Mouse (Mus musculus): Measurements from ENCODE around the gene Ubxn7.
"Not testable (repeated sequence)": the region's sequence is repeated elsewhere in the genome, so short reads cannot be mapped to it uniquely, and the experiment has no call there.

The Ubxn7 gene

DNA sequence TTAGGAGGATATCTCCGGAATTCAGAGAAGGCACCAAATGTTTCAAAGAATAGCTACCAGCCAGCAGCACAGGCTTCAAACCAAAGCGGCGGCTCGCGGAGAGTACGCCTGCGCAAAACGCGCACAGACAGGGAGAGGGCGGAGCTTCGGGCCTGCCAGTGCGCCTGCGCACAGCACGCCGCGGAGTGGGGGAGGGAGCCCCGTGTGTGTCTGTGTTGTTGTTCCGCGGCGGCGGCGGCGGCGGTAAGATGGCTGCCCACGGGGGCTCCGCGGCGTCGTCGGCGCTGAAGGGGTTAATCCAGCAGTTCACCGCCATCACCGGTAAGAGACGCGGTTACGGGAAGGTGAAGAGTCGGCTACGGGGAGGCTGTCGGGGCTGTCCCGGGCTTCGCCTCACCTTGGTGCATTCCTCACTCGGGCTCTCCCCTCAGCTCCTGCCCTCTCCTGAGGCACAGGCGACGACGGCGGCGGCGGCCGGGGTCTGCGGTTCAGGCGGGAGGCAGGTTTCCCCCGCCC is at the start of gene Ubxn7:
Ubxn7 (plus strand) TSS at position 218 of the 516 bp plus-strand sequence.
- DNase-seq = peak; percentile 99

GRCm38 (mm10) chr16:32282608-32283007 is 49.4 kb upstream of the Ubxn7 start:
- no peak for DNase-seq

DNA sequence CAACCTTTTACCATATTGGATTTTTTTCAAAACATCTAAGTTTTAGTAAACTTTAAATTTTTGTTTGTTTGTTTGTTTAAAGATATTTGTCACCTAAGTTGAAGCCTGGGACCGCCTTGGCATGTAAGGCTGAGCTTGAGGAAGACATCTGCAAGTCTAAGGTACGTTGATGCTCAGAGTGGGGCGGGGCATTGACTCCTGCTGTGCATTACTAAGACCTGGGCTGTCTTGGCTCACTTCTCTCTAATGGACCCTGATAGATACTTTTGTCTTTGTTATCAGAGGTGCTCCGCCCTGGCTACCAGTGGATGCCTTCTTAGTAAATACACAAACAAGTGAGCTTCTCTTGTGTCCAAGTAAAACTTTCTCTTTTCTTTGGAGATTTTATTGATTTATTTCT is 40.2 kb upstream of the Ubxn7 start:
- no peak for DNase-seq

DNA sequence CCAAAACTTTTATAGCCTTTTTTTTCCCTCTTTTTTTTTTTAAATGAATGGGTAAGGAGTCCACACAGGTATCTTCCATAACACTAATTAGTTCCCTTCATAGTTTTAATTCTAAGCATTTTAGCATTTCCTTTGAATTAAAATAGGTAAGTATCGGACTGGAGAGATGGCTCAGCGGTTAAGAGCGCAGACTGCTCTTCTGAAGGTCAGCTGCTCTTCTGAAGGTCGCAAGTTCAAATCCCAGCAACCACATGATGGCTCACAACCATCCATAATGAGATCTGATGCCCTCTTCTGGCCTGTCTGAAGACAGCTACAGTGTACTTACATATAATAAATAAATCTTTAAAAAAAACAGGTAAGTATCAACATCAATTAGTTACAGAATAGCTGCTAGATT is 32.4 kb upstream of the Ubxn7 start:
- DNase-seq = not testable (repeated sequence)

GRCm38 (mm10) chr16:32303046-32303445 is 29.0 kb upstream of the Ubxn7 start:
- DNase-seq = no peak

DNA sequence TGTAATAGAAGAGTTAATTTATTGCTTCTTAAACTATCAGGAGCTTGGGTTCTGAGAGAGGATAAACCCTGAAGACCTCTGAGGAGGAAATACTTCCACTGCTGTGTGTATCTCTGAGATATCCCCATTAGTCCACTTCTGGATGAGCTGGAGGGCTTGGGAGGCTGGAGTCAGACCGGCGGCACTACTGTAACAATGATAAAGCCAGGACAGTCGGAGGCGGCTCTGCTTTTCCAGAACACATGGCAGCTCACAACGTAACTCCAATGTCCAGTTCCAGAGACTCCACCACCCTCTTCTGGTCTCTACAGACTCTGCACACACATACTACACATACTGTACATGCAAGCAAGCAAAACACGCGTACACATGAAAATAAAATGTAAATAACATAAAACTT is 28.2 kb upstream of the Ubxn7 start:
- DNase-seq = no peak

GRCm38 (mm10) chr16:32311970-32312369 is 20.1 kb upstream of the Ubxn7 start:
- no peak for DNase-seq

GRCm38 (mm10) chr16:32312386-32312785 is 19.7 kb upstream of the Ubxn7 start:
- no peak for DNase-seq

GRCm38 (mm10) chr16:32312859-32313258 is 19.2 kb upstream of the Ubxn7 start:
- DNase-seq = no peak

DNA sequence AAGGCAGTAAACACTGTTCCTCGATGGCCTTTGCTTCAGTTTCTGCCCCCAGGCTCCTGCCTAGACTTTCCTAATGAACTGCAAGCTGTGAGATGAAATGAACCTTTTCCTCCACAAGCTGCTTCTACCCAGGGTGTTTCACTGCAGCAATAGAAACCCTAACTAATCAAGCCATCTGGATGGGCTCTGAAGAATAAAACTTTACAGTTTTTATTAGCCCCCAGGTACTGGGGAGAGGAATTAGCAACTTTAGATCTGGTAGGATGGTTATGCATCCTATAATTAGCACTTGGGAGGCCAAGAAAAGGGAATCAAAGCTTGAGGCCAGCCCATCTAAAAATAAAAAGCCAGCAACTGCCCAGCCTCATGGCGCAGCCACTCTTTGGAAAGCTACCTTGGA is 15.5 kb upstream of the Ubxn7 start:
- DNase-seq = no peak

DNA sequence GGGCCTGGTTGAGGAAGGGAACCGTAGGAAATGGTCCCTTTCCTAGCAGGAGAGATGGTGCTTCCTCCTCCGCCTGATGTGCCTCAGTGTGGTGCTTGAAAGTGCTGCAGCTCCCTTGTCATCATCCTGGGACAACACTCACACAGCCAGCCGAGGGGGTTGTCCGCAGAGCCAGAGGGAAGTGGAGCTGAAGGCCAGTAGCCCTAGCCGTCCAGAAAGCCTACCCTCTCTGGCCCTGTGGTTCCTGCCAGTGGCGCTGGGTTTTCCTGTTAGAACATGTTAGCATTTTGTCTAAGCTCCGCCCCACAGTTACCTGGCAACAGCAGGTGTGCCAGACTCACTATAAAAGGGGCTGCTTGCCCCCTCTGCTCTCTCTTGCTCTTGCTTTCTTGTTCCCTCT is 8.1 kb upstream of the Ubxn7 start:
- no peak for DNase-seq

DNA sequence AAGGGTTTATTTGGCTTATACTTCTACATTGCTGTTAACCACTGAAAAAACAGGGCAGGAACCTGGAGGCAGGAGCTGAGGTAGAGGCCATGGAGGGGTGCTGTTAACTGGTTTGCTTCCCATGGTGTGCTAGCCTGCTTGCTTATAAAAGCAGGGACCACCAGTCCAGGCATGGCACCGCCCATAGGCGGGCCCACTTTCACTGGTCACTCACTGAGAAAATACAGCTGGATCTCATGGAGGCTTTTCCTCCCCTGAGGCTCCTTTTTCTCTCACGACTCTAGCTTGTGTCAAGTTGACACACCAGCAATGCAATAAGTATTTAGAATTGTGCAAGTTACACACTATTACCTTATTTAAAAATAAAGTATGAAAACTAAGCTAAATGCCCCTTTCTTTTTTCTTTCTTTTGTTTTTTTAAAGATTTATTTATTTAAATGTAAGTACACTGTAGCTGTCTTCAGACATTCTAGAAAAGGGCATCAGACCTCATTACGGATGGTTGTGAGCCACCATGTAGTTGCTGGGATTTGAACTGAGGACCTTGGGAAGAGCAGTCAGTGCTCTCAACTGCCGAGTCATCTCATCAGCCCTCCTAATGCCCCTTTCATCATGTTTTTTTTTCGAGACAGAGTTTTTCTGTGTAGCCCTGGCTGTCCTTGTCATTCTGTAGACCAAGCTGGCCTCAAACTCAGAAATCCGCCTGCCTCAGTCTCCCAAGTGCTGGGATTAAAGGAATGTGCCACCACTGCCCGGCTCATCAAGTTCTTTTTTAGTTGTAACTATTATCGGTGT is 984 bp upstream of the Ubxn7 start:
- DNase-seq = no peak

DNA sequence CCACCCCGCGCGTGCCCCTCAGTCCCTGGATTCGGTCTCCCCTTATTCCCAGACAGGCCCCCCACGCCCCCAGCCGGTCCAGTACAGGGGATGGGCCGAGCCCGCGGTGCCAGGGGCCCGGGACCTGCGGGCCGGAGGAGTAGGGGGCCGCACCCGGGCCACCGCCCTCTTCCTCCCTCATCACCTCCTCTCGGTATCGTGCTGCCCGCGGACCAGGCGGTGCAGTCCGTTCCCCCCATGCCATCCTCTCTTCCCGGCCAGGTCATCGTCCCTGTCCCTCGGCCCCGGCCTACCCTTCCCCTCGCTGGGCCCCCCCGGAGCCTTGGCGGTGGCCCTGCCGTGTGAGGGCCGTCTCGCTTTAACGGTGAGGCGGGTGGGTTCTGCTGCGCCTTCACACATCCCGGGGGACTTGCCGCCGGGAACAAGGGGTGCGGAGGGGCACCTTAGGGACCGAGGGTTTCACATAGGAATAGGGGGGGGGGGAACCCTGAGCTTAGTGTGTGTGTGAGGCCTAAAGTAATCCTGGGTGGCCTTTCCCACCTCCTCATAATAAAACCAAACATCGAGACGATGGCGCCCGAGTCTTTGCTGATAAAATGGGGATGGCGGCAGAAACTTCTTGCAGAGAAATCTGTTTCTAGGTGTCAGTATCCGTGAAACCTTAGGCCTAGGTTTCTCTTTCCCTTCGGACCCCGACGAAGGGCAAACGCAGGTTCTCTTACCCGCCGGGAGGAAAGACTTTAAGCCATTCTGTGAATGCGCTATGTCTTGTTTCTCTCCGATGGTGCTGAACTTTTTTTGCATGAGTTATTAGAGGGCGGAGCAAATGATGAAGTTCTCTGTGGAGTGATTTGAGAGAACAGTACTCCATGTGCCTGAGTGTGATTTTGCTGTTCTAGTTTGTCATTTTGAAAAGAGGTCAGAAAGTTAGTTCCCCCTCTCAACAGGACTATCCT is 777 bp downstream of the Ubxn7 start:
- DNase-seq = peak; percentile 70

- no peak for DNase-seq
These were observed 3.1 kb downstream of the Ubxn7 start for GRCm38 (mm10) chr16:32335146-32335545.

DNA sequence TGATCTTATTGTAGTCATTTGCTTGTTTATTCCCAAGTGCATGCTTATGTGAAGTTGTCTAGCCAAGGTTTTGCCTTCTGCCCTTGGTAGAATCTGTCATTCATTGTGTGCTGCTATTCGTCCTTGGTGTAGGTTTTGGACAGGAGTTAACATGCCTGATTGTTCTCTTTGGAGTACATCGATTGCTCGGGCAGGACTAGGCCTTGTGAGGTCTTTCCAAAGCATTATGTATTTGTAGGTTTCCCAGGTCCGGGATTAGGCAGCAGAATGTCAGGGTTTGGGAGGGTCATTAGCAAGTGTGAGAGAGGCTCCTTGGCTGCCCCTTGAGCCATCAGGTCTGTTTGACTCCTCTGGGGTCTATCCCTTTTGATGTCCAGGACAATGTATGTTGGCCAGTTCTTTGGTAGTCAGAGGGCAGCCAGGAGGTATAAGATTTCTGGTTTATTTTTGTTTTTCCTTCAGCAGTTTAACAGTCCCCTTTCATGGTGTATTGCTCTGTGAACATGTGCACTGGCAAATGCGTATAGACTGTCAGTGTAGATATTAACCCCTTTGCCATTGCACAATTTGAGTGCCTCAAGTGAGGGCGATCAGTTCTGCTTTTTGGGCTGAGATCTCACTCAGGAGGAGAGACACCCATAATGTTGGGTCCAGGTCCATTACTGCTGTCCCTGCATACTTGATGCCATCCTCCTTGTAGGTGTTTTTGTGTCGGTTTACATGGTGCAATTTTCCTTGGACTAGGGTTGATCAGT is 4.1 kb downstream of the Ubxn7 start:
- no peak for DNase-seq

- no peak for DNase-seq
These were observed 4.9 kb downstream of the Ubxn7 start for GRCm38 (mm10) chr16:32337001-32337400.

GRCm38 (mm10) chr16:32340451-32340850 is 8.4 kb downstream of the Ubxn7 start:
- DNase-seq = no peak

GRCm38 (mm10) chr16:32345521-32345920 is 13.5 kb downstream of the Ubxn7 start:
- DNase-seq = no peak

DNA sequence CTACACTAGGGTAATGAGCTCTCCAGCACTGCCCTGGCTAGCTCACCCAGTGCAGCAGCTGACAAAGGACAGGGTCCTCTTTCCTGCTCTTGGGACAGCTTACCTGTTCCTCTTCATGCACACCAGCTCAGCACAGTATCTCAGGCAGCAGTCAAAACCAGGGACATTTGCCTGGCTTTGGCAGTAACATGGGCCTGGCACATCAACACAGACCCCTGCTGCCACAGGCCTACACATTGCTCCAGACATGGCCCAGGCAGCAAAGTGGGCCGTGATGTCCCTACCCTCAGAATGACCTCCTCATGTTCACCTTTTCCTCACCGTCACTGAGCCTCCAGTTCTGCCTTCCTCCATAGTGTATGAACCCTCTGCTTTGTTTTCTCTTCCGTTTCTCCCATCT is 18.7 kb downstream of the Ubxn7 start:
- no peak for DNase-seq

DNA sequence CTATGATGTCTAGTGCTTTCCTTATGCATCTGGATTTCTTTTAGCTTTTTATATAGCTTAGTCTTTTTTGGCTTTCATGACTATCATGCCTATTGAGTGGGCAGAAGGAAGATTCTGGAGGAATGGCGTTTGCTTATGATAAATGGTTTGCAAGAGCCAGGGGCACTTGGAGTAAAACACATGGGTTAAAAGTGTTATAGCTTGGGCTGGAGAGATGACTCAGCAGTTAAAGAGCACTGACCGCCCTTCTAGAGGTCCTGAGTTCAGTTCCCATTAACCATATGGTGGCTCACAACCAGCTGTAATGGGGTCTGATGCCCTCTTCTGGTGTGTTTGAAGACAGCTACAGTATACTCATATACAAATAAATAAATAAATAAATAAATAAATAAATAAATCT is 31.5 kb downstream of the Ubxn7 start:
- no peak for DNase-seq

GRCm38 (mm10) chr16:32371351-32371750 is 39.3 kb downstream of the Ubxn7 start:
- DNase-seq = peak; percentile 63

DNA sequence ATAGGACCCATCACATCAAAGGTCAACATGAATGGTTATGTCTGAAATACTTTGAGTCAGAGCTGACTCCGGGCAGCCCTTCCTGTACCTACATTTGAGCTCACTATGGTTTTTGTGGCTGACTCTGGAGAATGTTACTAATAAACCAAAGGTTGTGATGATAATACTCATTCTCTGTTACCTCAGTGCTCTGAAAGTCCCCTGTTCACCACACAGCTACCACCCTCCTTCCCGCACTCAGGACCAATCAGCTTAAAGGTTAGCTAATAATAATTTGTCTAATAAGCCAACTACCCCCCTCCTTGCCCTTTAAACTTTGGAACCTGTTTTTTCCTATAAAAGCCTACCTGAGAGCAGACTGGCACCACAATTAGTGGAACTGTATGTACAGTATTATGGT is 47.5 kb downstream of the Ubxn7 start:
- no peak for DNase-seq

DNA sequence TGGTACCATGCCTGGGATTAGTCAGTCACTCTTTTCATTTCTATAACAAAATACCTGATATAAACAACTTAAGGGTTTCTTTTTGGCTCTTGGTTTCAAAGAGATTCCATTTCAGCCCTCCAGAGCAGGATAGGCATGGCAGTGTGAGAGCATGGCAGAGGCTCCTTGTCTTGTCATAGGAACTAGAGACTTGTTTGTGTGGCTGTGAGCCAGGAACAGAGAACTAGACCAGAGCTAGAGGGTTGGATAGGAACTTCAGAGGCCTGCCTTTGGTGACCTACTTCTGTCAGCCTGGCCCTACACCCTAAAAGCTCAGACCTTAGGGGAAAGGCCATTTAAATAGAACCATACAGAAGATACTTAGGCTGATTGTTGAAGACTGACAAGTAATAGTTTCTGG is 50.8 kb downstream of the Ubxn7 start:
- no peak for DNase-seq
